In genomic region chr7:143296001-143296379, GRCm38 (mm10) we compare ENCODE assay signal across 8 mouse cellular contexts.
DNase-seq lines count a peak whose midpoint lies in the region; ATAC-seq and TF ChIP-seq lines count a peak whose summit lies in the region.

No protein-coding gene starts in this region.

- peak; percentile 24 for DNase-seq in adrenal gland, adult 2 months
- DNase-seq in adrenal gland, postnatal 25 days: no peak
- no peak for DNase-seq in testis, postnatal 10 days (ENCODE audit: low spot score)
- peak; percentile 13 to 22 for DNase-seq in heart, postnatal 36 days
- no peak for DNase-seq in layer of hippocampus, adult 18-20 months (ENCODE audit: low spot score in 2 of 2)

- H3K27me3 ChIP-seq in testis, adult 2 months (ENCODE audit: control insufficient read depth, insufficient read depth, low read length): no peaks in the 10 kb centered on the region
- H3K27me3 ChIP-seq in liver, embryonic 16.5 days (ENCODE audit: control insufficient read depth, insufficient read depth, low read depth, low read length): no peaks in the 10 kb centered on the region
- no peaks in the 10 kb centered on the region for H3K27me3 ChIP-seq in stomach, embryonic 15.5 days (replicated peaks)

- intact Hi-C loops in heart, postnatal 36 days (cut with DNase I): loop anchor here (5.0 kb wide), 2 partner anchors 166 to 189 kb away; partner anchors contain the start of genes Cdkn1c and Kcnq1

- TF ChIP-seq CTCF in testis, adult 2 months (IDR thresholded peaks at IDR 0.05; ENCODE audit: control insufficient read depth, insufficient read depth, insufficient replicate concordance, low read depth, low read length): no peak

- peak overlapping the region; percentile 87 for H3K4me3 ChIP-seq in testis, adult 2 months (ENCODE audit: control insufficient read depth, low read depth, low read length)
- peak overlapping the region; percentile 70 for H3K4me3 ChIP-seq in liver, embryonic 16.5 days (ENCODE audit: low read depth, low read length)
- H3K4me3 ChIP-seq in stomach, embryonic 15.5 days (replicated peaks): peak overlapping the region; percentile 56

- H3K9me3 ChIP-seq in liver, embryonic 16.5 days (replicated peaks; ENCODE audit: control insufficient read depth, low read length): no peaks in the 10 kb centered on the region
- H3K9me3 ChIP-seq in stomach, embryonic 15.5 days: no peaks in the 10 kb centered on the region

- no peak for TF ChIP-seq POLR2A in testis, adult 2 months (IDR thresholded peaks at IDR 0.05; ENCODE audit: control insufficient read depth, low read depth, low read length)

- peak overlapping the region; percentile 94 for H3K27ac ChIP-seq in testis, adult 2 months (ENCODE audit: control insufficient read depth, insufficient read depth, low read depth, low read length)
- peak overlapping the region; percentile 78 for H3K27ac ChIP-seq in liver, embryonic 16.5 days (ENCODE audit: low read length)
- H3K27ac ChIP-seq in stomach, embryonic 15.5 days: peak overlapping the region; percentile 77

- H3K9ac ChIP-seq in liver, embryonic 16.5 days (ENCODE audit: low read depth, low read length): peak overlapping the region; percentile 62
- H3K9ac ChIP-seq in stomach, embryonic 15.5 days: peak overlapping the region; percentile 38; the same call in 1 of the 2 replicates

- peaks cover 5% of the 10 kb centered on the region for H3K4me1 ChIP-seq in testis, adult 2 months (ENCODE audit: control insufficient read depth, insufficient read depth, low read length)
- peaks cover 4% of the 10 kb centered on the region for H3K4me1 ChIP-seq in liver, embryonic 16.5 days (ENCODE audit: control insufficient read depth, low read depth, low read length)
- H3K4me1 ChIP-seq in stomach, embryonic 15.5 days: peaks cover 24% of the 10 kb centered on the region

- peak; percentile 28 for ATAC-seq in liver, embryonic 16.5 days (ENCODE audit: low read depth)
- ATAC-seq in stomach, embryonic 15.5 days (ENCODE audit: insufficient read depth, low FRiP score, low read depth): peak; percentile 28

- H3K4me2 ChIP-seq in liver, embryonic 16.5 days (ENCODE audit: low read depth, low read length): peak overlapping the region; percentile 64
- peak overlapping the region; percentile 44 for H3K4me2 ChIP-seq in stomach, embryonic 15.5 days

- H3K36me3 ChIP-seq in testis, adult 2 months (ENCODE audit: control insufficient read depth, insufficient read depth, low read length): no peaks in the 10 kb centered on the region
- no peaks in the 10 kb centered on the region for H3K36me3 ChIP-seq in liver, embryonic 16.5 days (ENCODE audit: control insufficient read depth, insufficient read depth)
- H3K36me3 ChIP-seq in stomach, embryonic 15.5 days: no peaks in the 10 kb centered on the region

- WGBS in liver, embryonic 16.5 days (ENCODE audit: insufficient replicate concordance): 41% methylated on average over 20 of the region's 20 CpGs
- 38% methylated on average over 20 of the region's 20 CpGs for WGBS in stomach, embryonic 15.5 days

Comparison
In these comparisons a context has a peak if more than half of its experiments do, and no peak if none do; other contexts are left out.
1. DNase-seq: peak in adrenal gland, adult 2 months (single experiment) and heart, postnatal 36 days (2 of 2); none in adrenal gland, postnatal 25 days (single experiment), testis, postnatal 10 days (single experiment) and layer of hippocampus, adult 18-20 months (0 of 2).
2. Peak in every context shown above with its lines, with median percentiles within 50 percentile points of each other: H3K27ac ChIP-seq and H3K4me3 ChIP-seq.